Mouse (Mus musculus) erythroid progenitor cell, adult 5-6 weeks (primary cell): ENCODE results near the gene Fam117b. TPM values are rescaled to one million over a fixed set of nuclear protein-coding genes. Genes with fewer than 3 reads are reported as not detected.

ENCODE experiments used
- ATAC-seq: replicated peaks from 2 replicates; pipeline ENCODE4 v1.8.0; 2016; ENCODE audit warnings: moderate number of reproducible peaks, mild to moderate bottlenecking, moderate TSS enrichment, inconsistent platforms; ENCODE audit not compliant: poor library complexity, low FRiP score, severe bottlenecking
- total RNA-seq, 2 experiments: library from RNA; stranded (forward) in 1 of 2; stranded (reverse) in 1 of 2; fragments of 150-400 nt in 1 of 2; fragments of 186-747, 209-891 nt in 1 of 2; gene quantifications; 2 replicates each; pipeline versions ENCODE4 v1.2.3 to v1.2.4; 2015 to 2017; ENCODE audit warnings: low replicate concordance in 2 of 2

Fam117b gene
- total RNA-seq, 2 experiments from 2014 or later, result 3.4 to 5.9 TPM

DNA sequence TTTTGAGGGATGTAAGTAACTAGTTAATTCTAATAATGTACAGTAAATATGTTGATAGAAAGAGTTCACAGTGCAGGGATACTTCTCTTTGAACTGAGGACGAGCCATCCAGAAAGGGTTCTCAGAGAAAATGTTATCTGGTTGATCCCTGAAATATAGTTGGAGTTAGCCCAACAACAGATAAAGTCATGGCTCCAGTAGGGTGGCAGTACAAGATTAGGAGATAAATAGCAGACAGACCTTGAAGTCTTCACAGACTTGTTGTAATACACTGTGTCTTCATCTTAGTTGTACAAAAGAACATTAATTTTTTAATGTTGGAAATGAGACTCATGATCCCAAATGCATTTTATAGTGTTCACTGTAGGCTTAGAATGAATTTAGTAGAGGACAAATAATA lies 47.1 kb downstream of the Fam117b start:
- no peak; the same call in 1 of the 2 replicates for ATAC-seq

DNA sequence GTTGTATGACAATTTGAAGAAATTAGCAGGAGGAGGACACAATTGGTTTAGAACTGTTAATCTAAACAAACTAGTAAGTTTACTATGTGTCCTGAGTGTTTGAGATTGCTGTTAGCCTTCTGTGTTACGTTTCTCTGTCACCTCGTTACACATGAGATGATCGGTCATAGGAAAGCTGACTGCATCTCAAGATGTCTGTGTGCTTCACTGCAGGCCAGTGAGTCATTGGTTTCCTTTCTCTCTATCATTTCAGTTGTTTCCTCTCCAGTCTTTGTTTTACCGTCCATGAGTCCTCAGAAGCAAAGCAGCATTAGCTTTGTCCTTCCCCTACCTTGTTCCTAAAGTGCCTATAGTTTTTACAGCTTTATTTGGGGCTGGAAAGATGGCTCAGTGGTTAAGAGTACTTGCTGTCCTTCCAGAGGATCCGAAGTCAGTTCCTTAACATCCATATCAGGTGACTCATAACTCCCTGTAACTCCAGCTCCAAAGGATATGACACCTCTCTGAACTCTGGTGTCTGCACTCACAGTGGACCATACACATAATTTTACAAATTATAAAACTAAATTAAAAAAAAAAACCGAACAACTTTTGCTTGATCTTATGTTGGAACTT lies 53.5 kb downstream of the Fam117b start:
- no peak for ATAC-seq

DNA sequence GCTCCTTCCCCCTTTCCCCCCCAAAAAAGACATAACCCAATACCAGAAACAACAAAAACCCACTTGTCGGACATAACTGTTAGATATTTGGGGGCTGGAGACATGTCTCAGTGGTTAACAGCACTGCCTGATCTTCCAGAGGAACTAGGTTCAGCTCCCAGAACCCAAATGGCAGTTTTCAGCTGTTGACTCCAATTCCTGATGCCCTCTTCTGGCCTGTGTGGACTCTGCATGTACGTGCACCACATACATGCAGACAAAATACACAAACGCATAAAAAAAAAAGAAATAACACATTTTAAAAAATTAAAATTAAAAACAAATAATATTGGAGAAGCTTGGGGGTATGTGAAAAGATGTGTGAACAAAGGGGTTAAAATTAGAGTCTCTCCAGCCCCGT lies 54.5 kb downstream of the Fam117b start:
- ATAC-seq, result no peak

DNA sequence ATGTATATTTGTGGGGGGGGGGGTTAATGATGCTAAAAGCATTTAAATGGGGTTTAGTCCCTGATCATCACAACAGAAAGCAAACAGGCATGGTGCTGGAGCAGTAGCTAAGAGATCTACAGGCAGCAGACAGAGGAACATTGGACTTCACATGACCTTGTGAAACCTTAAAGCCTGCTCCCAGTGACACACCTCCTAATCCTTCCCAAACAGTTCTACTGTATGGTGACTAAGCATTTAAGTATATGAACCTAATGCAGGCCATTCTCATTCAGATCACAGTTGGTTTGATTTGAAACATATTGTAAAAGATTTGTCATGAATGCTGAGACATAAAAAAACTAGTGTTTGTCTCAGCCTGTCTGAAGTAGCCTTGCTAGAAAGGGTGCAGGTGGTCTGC lies 73.8 kb downstream of the Fam117b start:
- ATAC-seq, result no peak

DNA sequence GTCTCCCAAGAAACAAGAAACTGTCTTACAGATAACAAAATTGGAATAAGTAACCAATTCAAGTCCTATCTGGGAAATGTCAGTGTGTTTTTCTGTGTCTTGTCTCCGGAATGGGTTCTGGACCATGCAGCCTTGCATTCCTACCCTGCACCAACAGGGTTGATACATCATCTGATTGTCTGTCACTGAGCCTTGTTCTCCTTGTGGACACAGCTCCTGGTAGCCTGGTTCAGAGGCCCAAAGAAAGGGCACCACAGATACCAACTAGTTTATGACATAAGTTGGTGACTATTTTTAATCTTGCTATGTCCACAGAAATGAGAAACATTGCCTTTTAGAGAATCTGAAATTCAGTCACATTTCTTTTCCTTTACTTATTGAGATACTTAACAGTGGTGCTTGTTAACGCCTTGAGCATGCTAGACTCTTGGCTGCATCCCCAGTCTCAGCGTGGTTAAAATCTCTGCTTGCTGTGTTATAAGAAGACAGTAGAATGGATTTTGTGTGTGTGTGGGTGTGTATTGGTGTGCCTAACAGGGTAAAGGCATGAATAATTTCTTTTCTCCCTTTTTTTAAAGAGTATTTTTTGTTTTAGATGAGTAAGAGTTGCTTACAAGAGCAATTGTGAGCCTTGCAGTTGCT lies 74.7 kb downstream of the Fam117b start:
- ATAC-seq, result no peak

DNA sequence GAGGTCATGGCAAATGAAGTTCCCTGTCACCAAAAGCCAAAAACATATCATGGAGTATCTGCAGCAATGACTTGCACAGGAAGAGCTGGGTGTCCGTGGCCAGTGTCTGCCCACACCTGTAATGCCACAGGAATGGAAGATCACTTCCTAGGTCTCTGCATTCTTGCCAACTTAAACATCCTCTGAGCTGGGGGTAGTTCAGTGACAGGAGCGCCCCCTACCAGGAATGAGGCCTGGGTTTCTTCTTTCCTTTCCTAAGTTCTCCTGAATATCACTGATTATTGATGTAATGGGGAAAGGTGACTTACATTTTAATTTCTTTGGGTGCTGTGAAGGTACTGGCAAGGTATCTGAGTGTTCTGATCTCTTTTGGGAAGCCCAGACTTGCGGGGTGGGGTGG lies 82.8 kb downstream of the Fam117b start:
- no peak for ATAC-seq

DNA sequence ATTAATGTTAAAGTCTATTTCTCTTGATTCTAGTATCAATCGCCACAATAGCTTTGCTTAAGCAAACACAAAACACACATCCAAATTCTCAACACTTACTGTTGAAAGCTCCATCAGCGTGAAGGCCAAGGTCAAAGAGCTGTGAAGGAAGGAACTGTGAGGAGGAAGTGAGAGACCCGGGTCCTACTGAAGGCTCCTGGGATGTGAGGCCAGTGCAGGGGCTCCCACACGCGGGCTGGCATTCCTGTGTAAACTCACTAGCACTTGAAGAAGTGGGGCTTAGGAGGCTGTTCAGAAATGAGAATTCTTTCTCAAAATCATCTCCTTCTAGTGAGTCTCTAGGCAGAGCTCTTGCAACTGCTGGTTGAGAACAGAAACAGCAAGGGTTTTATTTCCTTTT lies 84.5 kb downstream of the Fam117b start:
- no peak for ATAC-seq

DNA sequence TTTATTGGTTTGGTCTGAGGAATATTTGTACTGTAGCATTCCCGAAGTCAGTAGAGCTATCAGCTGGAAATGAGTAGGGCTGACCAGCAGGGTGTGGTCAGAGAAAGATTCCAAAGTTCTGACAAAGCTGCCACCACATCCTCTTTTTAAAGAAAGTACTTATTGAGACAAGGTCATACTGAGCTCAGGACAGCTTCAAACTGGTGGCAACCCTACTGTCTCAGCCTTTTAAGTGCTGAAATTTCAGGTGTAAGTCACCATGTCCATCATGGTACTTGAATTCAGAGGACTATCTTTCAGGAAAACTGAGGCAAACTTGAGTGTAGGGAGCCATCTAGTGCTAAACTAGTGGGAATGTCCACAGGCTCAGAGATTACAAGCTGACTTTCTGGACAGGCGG lies 87.5 kb downstream of the Fam117b start:
- no peak for ATAC-seq

DNA sequence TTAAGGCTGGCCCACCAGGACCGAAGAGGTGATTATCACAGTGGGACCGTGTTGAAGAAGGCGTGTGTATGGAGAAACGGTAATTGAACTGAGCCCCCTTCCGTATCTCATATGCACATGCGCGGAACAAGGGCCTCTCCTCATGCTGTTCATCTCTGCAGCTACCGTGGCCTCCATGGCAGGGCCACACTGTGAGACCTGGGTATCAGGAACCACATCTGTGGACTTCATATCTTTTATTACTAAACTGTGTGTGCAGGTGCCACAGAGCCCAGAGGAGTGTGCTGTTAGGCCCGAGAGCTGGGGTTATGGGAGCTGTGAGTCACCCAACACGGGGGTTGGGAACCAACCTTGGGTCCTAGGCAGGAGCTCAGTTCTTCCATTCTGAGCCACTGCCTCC lies 94.5 kb downstream of the Fam117b start:
- ATAC-seq, result no peak

DNA sequence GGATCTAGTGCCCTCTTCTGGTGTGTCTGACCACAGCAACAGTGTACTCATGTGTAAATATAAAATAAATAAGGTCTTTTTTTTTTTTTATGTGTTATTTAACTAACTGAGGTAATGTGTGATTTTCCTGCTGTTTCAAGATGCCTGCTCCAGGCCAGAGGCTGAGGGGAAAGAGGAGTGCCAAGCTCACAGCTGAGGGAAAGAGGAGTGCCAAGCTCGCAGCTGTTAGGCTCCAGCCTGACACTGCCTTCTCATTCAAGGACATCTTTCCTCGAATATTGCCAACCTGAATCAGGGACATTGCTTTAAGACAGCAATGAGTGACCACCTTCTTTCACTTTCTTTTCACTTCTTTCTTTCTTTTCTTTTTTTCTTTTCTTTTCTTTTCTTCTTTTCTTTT lies 95.9 kb downstream of the Fam117b start:
- ATAC-seq, result no peak

DNA sequence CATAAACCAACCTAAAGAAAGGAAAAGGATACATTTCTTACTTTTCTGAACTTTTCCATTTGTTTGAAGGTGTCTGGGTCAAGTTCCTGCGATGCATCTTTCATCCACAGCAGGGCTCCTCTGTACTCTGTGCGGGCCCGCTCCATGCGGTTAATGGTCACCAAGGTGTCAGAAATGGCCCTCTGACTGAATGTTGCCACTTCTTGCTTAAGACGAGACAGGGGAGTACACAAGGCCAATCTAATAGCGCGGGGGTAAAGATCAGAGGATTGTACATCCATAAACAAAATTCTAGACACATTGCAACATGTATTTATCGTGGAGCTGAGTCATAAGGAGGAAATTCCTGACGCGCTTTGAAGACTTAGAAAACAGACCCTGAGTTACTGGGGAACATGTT lies 101.0 kb downstream of the Fam117b start:
- no peak for ATAC-seq

DNA sequence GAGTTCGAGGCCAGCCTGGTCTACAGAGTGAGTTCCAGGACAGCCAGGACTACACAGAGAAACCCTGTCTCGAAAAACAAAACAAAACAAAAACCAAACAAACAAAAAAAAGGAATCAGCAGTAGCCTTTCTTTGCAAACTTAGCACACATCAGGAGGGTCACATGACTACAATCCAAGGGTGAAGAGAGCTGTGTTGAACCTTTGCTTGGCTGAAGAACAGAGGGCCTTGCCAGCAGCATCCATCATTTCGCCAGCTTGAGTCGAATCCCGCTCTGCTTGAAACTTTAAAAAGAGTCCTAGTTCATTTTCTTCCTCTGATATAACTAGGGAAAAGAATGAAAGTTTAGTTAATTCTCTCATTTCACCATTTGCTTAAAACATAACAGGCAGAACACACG lies 102.7 kb downstream of the Fam117b start:
- no peak for ATAC-seq

DNA sequence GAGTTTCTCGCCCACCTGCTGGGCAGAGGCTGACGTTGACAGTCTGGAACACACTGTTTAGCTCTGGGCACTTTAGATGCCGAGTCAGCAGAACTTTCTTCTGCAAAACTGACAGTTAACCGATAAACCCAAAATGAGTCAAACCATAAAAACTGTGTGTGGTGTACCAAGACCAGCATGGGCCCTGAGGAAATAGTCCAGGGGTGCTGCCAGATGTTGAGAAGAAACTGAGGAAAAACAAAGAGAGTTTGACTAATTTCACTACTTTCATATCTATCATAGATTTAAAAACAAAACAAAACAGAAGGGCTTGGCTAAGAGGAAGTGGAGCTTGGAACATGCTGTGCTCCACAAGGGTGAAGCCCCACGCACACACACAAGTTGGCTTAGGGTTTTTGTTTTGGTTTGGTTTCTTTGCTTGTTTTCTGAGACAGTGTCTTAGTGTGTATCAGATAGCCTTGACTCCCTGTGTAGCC lies 103.4 kb downstream of the Fam117b start:
- no peak for ATAC-seq

DNA sequence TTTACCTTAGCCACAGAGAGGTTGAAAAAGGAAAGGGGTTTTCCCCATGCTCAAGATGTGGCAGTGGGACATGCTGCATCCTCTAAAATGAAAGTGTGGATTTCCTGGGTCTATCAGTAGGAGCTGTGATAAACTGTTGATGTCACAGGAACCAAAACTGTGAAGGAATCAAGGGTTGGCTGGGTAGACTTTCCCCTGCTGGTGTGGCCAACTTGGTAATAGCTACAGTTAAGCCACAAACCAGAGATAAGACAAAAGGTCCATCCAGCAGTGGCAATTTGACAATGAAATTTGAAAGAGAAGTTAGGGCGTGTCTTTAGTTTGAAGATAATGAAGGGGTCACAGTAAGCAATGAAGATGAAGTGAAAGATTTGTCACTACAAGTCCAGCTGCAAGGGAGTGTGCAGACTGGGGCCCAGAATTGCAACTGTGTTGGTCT lies 104.2 kb downstream of the Fam117b start:
- no peak for ATAC-seq

Other genes with a start within 250 kb of the Fam117b start
- 66.7 and 98.7 TPM in 2 replicates for gene Sumo1, start 242.2 kb upstream of the Fam117b start, total RNA-seq (2015; ENCODE audit: low replicate concordance)
- 35.9 and 56.7 TPM in 2 replicates for gene Sumo1, start 242.2 kb upstream of the Fam117b start, total RNA-seq (2017; ENCODE audit: low replicate concordance)
- gene Nop58, start 228.0 kb upstream of the Fam117b start, total RNA-seq (2015; ENCODE audit: low replicate concordance), result 13.7 and 46.5 TPM in 2 replicates
- 113 and 249 TPM in 2 replicates for gene Nop58, start 228.0 kb upstream of the Fam117b start, total RNA-seq (2017; ENCODE audit: low replicate concordance)
- 4.0 and 10.1 TPM in 2 replicates for gene Bmpr2, start 149.6 kb upstream of the Fam117b start, total RNA-seq (2015; ENCODE audit: low replicate concordance)
- gene Bmpr2, start 149.6 kb upstream of the Fam117b start, total RNA-seq (2017; ENCODE audit: low replicate concordance), result 1.2 and 1.3 TPM in 2 replicates
- gene Ica1l, start 130.2 kb downstream of the Fam117b start, total RNA-seq (2015; ENCODE audit: low replicate concordance), result not detected in 2 replicates
- 3.6 TPM in 1 of 2 replicates, not detected in the other for gene Ica1l, start 130.2 kb downstream of the Fam117b start, total RNA-seq (2017; ENCODE audit: low replicate concordance)
- 2.5 and 7.2 TPM in 2 replicates for gene Carf, start 185.2 kb downstream of the Fam117b start, total RNA-seq (2015; ENCODE audit: low replicate concordance)
- gene Carf, start 185.2 kb downstream of the Fam117b start, total RNA-seq (2017; ENCODE audit: low replicate concordance), result 3.0 and 6.0 TPM in 2 replicates
- gene Wdr12, start 185.6 kb downstream of the Fam117b start, total RNA-seq (2015; ENCODE audit: low replicate concordance), result 7.6 and 14.3 TPM in 2 replicates
- 8.5 and 14.1 TPM in 2 replicates for gene Wdr12, start 185.6 kb downstream of the Fam117b start, total RNA-seq (2017; ENCODE audit: low replicate concordance)